In the genomic region with DNA sequence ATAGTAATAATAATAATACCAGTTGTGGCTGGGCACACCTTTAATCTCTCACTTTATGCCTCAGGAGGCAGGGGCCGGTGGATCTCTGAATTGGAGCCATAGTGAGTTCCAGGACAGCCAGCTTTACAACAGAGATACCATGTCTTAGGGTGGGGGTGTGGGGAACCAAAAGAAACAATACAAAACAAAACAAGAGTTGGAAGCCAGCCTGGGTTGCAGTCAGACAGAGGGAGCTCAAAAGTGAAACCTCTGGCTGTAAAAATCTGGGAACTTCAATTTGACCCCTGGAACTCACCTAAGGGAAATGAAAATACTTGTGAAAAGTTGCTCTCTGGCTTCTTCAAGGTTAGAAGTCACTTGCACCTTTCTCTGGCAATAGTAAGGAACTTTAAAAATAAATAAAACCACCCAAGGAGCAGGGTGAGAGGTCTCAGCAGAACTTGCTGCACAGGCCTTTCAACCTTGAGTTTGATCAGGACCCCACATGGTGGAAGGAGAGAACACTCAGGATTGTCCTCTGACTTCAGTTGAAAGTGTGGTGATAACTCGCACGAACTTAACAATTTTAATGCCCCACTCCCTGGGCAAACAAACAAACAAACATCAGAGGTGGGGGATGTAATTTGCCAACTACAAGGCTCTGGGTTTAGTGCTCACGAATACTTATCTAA, we compare ENCODE assay signal across 7 mouse cellular contexts. TPM values are rescaled to one million over a fixed set of nuclear protein-coding genes. Genes with fewer than 3 reads are reported as not detected.
DNase-seq lines count a peak whose midpoint lies in the region; ATAC-seq and TF ChIP-seq lines count a peak whose summit lies in the region.

No protein-coding gene starts in this region.

- no peaks in the 10 kb centered on the region for H3K9me3 ChIP-seq in neural tube, embryonic 11.5 days (ENCODE audit: control insufficient read depth, low read length)
- no peaks in the 10 kb centered on the region for H3K9me3 ChIP-seq in forebrain, embryonic 10.5 days

- peak overlapping the region; percentile 50 for H3K4me2 ChIP-seq in neural tube, embryonic 11.5 days (ENCODE audit: low read depth)

- H3K4me3 ChIP-seq in neural tube, embryonic 11.5 days (ENCODE audit: low read depth, low read length): peak overlapping the region; percentile 99; the same call in 1 of the 2 replicates
- H3K4me3 ChIP-seq in forebrain, embryonic 10.5 days: peak overlapping the region; percentile 100
- H3K4me3 ChIP-seq in small intestine, adult 2 months (ENCODE audit: low read depth, low read length): no peak overlapping the region

- H3K36me3 ChIP-seq in neural tube, embryonic 11.5 days (ENCODE audit: control insufficient read depth, insufficient read depth, low read length): no peaks in the 10 kb centered on the region
- H3K36me3 ChIP-seq in forebrain, embryonic 10.5 days (replicated peaks): 0 out of 2 replicates have a peak, but pooled peaks cover 8% of the 10 kb centered on the region
- no peaks in the 10 kb centered on the region for H3K36me3 ChIP-seq in small intestine, adult 2 months (ENCODE audit: control insufficient read depth, insufficient read depth, low read length)

- peaks cover 12% of the 10 kb centered on the region for H3K4me1 ChIP-seq in neural tube, embryonic 11.5 days (ENCODE audit: control insufficient read depth, insufficient read depth, low read length)
- peaks cover 27% of the 10 kb centered on the region for H3K4me1 ChIP-seq in forebrain, embryonic 10.5 days
- peaks cover 8% of the 10 kb centered on the region; the same call in 1 of the 2 replicates for H3K4me1 ChIP-seq in small intestine, adult 2 months (ENCODE audit: control insufficient read depth, insufficient read depth, insufficient read length, low read length)

- no peak for ATAC-seq in neural tube, embryonic 11.5 days (ENCODE audit: insufficient read depth, low FRiP score, low TSS enrichment)

- 28% methylated on average over 4 of the region's 4 CpGs for WGBS in neural tube, embryonic 11.5 days
- WGBS in forebrain, embryonic 10.5 days: 41% methylated on average over 4 of the region's 4 CpGs
- 4% methylated on average over 4 of the region's 4 CpGs for WGBS in small intestine, adult 2 months

- no peak overlapping the region for H3K27ac ChIP-seq in neural tube, embryonic 11.5 days (ENCODE audit: low read depth, low read length)
- H3K27ac ChIP-seq in forebrain, embryonic 10.5 days: peak overlapping the region; percentile 98
- H3K27ac ChIP-seq in small intestine, adult 2 months (ENCODE audit: insufficient read depth, low read depth, low read length): peak overlapping the region; percentile 78

- H3K9ac ChIP-seq in neural tube, embryonic 11.5 days (ENCODE audit: low read length): 0 out of 2 replicates have a peak overlapping the region, but pooled peaks have one; percentile 23

- DNase-seq in neural tube, embryonic 11.5 days (ENCODE audit: low spot score): no peak
- no peak for DNase-seq in neural tube, embryonic 10.5 days (ENCODE audit: extremely low spot score, low spot score)
- DNase-seq in forebrain, embryonic 10.5 days (ENCODE audit: extremely low spot score, low spot score): no peak
- DNase-seq in kidney, postnatal 14 days: peak; percentile 16
- no peak for DNase-seq in right cerebral cortex, postnatal 25 days
- DNase-seq in cerebellum, postnatal 14 days: no peak

- no peaks in the 10 kb centered on the region for H3K27me3 ChIP-seq in neural tube, embryonic 11.5 days (ENCODE audit: control insufficient read depth, insufficient read depth, low read length)
- H3K27me3 ChIP-seq in forebrain, embryonic 10.5 days (ENCODE audit: poor library complexity, severe bottlenecking): no peaks in the 10 kb centered on the region
- no peaks in the 10 kb centered on the region for H3K27me3 ChIP-seq in small intestine, adult 2 months (ENCODE audit: control insufficient read depth, insufficient read depth, low read length)

- no peak for TF ChIP-seq POLR2A in small intestine, adult 2 months (IDR thresholded peaks at IDR 0.05; ENCODE audit: low read depth, low read length)

- TF ChIP-seq CTCF in small intestine, adult 2 months (IDR thresholded peaks at IDR 0.05; ENCODE audit: extremely low read depth, insufficient read length, insufficient replicate concordance, low read depth, low read length): no peak

RNA-seq across cellular contexts. Expression of a gene that starts 5.3 kb away (rescaled TPM):
- polyA plus RNA-seq in neural tube, embryonic 11.5 days (2014; fragmentation: Nextera tagmentation; extraction: Ambion mirVana): 688 and 701 TPM in 2 replicates
- 890 and 940 TPM in 2 replicates for polyA plus RNA-seq in forebrain, embryonic 10.5 days (2016; fragmentation: Nextera tagmentation; extraction: Ambion mirVana)
- polyA plus RNA-seq in small intestine, adult 2 months (2012; rRNA removed): 49.1 and 102 TPM in 2 replicates

RNA-seq across cellular contexts. Expression of a gene that starts 32.1 kb away (rescaled TPM):
- polyA plus RNA-seq in neural tube, embryonic 11.5 days (2014; fragmentation: Nextera tagmentation; extraction: Ambion mirVana): 1.3 and 1.9 TPM in 2 replicates
- polyA plus RNA-seq in forebrain, embryonic 10.5 days (2016; fragmentation: Nextera tagmentation; extraction: Ambion mirVana): 2.0 and 2.5 TPM in 2 replicates
- not detected in 2 replicates for polyA plus RNA-seq in small intestine, adult 2 months (2012; rRNA removed)

RNA-seq across cellular contexts. Expression of a gene that starts 43.5 kb away (rescaled TPM):
- 9.6 and 10.8 TPM in 2 replicates for polyA plus RNA-seq in neural tube, embryonic 11.5 days (2014; fragmentation: Nextera tagmentation; extraction: Ambion mirVana)
- 13.6 and 14.8 TPM in 2 replicates for polyA plus RNA-seq in forebrain, embryonic 10.5 days (2016; fragmentation: Nextera tagmentation; extraction: Ambion mirVana)
- polyA plus RNA-seq in small intestine, adult 2 months (2012; rRNA removed): 2.5 and 5.1 TPM in 2 replicates
